Mouse (Mus musculus) T-helper 2 cell (primary cell): ENCODE measurements around the gene Pef1.

Experiments
- in situ Hi-C: fragments of 300-600 bp; cut with MboI, MseI; formaldehyde crosslinking; loops from one replicate; pipeline ENCODE4 v1.15.1; 2025; ENCODE audit warnings: high pct_unique_total_duplicates

The Pef1 gene

DNA sequence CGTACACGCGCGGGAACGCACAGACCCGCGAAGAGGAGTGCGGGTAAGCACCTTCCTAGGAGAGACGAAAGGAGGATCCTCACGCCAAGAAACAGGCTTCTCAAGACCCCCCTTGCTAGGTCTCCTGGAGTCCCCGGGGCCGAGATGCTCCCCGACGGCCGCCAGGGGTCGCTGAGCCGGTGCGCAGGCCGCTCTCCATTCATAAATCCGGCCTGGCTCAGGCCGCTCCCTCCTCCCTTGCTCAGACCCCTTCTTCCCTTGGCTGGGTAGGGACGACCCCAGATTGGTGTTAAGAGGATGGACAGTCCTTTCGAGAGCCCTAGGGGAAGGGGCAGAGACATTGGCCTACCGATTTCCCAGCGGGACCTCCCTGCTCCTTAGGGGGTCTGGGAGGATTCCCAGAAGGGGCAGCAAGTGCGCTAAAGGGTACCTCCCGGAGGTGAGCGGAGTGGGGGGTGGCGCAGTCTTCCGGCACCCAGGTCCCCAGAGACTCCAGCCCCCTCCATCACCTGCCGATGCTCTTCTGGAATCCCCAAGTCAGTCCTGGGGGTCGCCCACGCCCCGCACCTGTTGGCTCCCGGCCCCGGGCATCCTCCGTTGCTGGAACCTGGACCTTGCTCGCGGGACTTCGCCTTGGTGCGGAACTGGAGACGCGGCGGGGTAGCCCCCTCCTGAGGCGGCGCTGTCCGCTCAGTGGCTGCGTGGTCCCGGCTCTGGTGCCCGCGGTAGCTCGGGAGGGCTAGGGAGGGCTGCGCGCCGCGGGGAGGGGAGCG lies 36.3 kb downstream of the Pef1 start:
- in situ Hi-C loops = no loop called here

DNA sequence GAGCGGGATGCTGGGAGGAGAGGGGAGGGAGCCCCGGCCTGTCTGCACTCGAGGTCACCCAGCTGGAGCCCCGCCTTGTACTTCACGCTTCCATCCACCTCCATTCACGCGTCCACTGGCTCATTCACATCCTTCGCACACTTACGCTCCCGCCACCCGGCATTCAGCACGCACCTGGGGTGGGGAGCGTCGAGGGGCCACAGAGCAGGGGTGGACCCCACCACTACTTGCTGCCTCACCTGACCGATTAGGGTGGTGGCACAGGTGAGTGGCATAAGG lies 36.8 kb downstream of the Pef1 start, which contains the start of gene Hcrtr1:
Hcrtr1 (minus strand) TSS at position 146 of the 279 bp plus-strand sequence.
- in situ Hi-C loops = no loop called here

DNA sequence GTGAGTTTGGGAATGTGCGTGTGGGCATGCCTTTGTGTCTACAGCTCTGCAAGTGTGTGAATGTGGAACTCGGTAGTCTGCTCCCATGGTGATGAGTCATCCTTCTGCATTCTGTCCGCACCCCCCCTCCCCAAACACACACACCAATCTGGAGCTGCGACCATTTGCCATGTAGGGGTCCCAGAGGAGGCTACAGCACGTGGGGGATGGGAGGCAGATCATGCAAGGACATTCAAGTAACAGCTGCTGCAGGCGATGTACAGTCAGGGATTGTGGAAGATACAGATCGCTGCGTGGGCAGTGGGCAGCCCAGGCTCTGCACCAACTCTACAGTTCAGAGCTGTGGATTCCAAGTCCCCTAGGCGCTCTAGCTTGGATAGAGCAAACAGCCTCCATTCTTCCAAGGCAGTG lies 38.6 kb downstream of the Pef1 start:
- in situ Hi-C loops = loop anchor here (5.0 kb wide), 1 partner anchor 66 kb away; no protein-coding TSS in a partner anchor

DNA sequence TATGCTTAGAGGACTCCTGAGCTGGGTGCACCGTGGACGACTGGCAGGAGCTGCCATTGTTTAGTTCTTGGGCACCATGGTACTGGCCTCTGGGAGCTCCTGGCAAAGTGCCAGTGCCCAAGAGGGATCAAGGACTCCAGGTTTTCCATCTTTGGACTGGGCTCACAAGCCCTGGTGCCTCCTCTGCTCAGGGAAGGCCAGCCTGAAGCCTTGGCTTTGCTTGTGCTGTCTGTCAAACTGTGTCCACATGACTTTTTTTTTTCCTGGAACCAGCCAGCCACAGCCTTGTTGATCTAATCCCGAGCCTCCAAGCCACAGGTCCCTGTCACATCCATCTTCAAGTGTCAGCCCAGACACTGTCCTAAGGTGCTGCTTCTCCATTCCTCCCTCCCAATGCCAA lies 39.4 kb downstream of the Pef1 start:
- in situ Hi-C loops = loop anchor here (5.0 kb wide), 1 partner anchor 66 kb away; no protein-coding TSS in a partner anchor

DNA sequence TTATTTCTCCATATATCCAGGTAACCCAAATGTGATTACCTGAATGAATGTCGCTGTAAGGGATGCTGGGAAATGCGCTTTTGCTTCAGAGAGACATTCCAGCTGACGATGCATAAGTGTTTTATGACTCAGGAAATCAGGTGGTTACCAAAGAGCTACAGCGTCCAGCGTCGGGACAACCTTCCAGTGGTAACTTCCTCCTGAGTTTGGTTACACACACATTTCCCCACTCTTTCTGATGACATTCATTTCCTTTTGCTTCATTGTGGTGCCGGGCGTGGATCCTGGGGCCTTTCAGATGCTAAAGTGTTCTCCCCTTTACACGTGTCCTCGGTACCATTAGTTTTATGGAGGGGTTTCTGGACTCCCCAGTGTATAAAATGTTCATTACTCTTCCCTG lies 46.0 kb downstream of the Pef1 start:
- in situ Hi-C loops = no loop called here

DNA sequence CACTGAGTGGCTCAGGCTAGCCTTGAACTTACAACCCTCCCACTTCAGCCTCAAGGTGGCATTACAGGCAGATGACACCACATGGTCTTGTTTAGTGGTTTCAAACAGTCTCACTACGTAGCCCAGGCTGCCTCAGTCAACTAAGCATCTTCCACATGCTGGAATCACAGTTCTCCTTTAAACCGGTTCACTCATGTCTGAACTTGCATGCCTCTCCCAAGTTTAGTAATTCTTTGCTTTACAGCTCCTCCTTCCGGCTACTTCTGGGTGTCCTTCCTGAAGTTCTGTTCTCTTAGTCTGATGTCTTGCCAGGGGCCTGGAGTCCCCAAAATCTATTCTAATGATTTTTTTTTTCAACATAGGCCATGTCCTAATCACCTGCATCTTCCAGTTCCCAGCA lies 51.9 kb downstream of the Pef1 start:
- in situ Hi-C loops = no loop called here

DNA sequence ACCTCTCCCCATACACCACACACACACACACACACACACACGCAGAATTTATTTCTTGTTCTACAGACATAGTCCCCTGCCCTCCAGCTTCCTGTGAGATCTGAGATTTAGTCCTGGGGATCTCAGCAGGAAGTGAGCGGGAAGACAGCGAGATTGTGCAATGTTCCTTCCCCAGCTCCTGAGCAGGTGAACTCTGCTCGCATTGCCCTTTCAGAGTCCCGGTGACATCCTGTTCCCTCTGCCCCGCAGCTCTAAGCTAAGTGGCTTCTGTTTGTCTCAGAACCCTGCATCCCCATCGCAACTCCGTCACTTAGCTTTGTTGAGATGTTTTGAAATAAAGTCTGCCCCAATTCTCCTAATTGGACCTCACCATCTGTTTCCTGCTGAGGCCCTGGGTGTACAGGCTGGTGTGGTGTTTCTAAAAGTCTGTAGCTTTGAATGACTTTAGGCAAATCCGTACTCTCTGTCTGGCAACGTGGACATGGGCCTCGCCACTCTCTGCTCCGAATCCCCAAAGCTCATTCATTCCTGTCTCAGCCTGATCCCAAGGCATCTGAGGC lies 54.5 kb downstream of the Pef1 start:
- in situ Hi-C loops = no loop called here

DNA sequence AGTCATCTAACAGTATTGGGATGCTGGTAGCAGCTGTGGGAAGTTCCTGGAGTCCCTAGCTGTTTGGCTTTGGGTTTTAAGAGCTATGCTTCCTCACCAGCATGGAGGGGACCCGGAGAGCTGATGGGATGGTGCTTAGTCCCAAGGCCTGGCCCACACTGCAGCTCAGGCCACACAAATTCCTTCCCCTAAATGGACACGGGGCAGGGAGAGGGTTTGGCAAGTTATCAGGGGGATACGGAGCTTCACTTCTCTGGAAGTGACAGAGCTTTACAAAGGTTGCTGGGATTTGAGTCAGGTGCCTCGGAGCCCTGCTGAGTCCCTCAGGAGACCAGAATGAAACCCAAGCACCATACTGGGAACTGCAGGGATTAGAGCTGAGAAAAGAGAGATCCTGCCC lies 59.0 kb downstream of the Pef1 start:
- in situ Hi-C loops = no loop called here

DNA sequence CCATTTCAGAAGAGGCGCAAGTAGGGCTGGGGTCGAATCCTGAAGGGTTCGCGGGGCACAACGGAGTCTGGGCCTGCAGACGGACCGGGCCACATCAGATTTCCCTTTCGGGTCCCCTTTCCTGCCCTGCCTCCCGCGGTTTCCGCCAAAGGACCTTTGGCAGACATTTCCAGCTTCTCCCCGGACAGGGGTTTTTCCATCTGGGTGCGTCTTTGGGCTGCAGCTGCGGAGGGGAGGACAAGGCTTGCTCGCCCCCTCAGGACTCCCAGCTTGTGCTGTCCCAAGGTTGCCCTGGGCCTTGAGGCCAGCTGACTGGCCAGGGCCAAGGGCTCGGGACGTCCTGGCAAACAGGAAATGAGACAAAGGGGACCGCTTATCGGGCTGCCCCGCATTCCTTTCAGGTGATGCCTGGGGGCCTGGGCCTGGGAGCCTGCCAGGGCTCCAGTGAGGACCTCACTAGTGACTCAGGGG lies 61.1 kb downstream of the Pef1 start:
- in situ Hi-C loops = no loop called here

DNA sequence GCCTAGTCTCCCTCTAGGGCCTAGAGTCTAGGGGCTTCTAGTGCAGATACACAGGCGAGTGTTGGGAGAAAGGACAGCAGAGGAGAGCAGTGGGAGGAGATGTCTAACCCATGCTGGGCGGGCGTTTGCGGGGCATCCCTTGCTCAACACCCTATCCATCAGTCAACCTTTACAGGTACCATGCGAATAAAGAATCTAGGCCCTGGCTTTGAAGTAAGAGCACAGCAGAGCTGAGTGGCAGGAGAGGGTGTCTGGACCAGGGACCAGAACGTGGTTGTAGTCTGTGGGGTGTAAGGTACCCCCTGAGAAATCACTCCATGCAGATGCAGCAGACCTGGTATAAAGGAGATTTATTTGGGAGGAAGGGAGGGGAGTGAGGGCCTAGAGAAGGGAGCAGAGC lies 61.8 kb downstream of the Pef1 start:
- in situ Hi-C loops = no loop called here

DNA sequence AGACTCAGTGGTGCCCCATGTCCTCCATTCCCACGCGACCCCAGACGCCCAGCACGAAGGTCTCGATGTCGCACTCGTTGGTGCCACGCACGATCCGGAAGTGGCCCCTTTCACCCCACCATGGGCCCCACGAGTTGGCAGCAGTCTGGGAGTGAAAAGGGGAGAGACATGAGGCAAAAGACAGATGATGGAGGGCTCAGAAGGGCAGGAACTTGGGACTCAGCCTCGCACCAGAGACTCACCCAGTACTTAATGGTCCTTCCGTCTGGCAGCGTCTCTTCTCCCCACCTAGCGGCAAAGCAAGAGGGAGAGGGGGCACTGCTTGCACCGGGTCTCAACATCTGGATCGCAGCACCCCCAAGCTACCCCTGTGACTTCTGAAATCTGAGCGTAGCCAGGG lies 63.7 kb downstream of the Pef1 start:
- in situ Hi-C loops = no loop called here

DNA sequence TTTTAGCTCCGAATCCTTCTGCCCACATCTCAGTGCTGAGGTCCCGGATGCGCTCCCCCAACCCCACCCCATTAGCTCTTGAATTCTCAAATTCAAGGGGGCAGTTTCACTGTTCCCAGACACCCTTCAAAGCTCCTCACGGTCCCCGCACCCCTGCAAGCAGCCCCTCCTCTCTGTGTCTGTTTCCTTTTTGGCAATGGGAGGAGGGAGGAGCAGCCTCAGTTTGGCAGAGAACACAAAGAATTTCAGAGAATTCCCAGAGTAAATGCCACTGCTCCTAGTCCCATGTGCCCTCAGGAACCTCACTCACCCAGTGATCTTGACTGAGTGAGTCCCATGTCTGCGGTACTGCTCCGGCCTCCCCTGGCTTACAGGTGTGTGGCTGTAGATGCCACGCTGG lies 64.2 kb downstream of the Pef1 start:
- in situ Hi-C loops = no loop called here

DNA sequence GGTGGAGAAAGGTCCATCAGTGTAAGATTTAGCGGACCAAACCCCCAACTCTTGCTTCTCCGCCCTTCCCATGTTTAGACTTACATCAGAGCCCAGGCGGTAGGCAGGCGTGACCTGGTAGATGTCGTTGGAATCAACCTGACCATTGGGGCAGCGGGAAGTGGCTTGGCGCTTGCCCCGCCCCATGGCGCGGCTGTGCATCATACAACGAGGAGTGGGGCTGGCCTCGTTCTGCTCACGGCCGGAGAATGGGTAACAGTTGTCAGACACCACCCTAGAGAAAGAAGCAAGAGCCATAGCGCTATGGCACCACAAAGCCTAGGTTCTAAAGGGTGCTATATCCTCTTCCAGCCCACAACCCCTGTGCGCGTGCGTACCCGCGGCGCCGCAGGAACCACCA lies 65.0 kb downstream of the Pef1 start:
- in situ Hi-C loops = no loop called here

DNA sequence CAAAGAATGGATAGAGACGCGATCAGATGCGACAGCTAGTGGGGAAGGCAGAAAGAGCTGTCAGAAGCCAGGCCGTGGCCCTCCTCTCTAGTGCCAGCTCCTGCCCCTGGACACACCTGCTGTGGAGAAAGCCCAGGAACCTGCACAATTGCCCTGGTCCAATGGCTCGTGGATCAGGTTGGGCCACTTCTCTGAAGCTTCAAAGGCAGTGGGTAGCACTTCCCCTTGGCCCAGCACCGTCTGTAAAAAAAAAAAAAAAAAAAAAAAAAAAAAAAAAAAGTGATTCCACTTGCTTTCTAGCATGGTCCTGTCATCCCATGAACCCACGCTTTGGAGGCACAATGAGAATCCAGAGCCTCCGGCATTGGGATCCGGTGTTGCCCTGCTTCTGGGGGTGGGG lies 65.5 kb downstream of the Pef1 start:
- in situ Hi-C loops = no loop called here

DNA sequence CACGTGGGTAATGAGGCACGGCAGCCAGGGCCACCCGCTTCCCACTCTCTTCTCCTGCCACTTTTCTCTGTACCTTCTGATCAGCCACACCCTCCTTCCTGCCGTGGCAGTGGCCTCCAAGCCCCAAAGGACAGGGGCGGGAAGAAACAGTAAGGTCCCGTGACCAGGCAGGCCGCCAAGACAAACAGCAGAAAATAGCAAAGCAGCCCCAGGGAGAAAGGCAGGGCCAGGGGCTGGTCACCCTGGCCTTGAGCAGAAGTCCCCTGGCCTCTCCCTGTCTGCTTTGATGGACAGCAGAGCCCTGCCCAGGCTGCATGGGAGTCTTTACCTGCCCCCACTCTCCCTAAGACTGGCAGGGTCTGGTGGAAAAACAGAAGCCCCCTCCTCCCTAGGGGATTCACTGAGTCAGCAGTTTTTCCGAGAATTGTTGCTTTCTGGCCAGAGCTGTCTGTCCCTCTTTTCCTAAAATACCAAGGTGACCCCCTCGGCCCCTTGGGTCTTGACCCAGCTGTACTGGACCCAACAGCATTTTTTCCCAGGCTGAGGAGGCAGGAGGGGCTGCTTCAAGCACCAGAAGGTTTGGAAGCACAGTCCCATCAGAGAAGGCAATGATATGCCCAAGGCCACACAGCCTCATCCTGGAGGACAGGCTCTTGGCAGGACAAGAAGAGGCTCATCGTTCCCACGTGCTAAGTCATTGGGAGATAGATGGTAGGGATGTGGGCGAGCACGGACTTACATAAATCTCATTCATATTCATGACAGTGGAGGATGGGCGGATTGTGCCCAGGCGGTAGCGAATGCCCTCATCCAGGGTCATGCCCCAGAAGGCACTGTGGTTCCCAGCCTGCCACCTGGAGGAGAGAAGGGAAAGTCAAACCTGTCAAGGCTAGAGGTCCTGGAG lies 66.2 kb downstream of the Pef1 start:
- in situ Hi-C loops = no loop called here

DNA sequence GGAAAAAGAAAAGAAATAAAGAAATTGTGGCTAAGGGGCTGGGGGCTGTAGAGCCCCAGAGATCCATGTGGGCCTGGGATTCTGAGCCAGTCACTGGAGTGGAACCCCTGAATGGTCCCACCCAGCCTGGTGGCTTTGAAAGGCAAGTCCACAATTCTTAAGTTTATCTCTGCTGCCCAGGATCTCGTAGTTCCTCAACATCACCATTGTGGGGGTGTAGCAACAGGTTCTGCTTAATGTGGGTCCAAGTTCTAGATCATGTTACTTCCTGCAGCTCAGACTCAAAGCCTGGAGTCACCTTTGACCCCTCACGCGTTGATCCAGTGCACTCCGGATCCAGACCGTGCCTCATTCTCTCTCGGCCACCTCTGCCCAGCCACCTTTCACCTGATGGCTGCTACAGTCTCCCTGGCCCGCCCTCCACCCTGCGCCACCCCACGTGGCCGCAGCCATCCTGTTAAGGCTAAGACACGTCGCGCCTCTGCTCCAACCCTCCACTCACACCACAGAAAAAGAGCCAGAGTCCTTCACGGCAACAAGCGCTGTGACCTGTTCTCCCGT lies 67.1 kb downstream of the Pef1 start:
- in situ Hi-C loops = no loop called here

DNA sequence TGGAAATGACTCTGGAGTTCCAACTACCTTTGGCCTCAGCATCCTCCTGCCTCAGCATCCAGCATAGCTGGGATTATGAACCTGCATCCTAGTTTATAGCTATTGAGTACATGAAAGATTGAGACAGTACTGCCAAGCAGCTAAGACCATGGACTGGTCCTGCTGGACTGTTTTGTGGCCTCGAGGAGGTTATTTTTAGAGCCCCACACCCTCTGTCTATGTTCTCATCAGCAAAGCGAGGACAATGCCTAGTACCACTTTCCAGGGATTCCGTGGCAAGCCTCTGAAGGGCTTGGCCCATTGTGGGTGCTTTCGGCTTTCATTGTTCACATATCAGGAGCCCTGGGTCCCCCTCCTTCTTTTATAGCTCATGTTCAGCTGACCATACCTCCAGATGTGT lies 68.0 kb downstream of the Pef1 start:
- in situ Hi-C loops = no loop called here

DNA sequence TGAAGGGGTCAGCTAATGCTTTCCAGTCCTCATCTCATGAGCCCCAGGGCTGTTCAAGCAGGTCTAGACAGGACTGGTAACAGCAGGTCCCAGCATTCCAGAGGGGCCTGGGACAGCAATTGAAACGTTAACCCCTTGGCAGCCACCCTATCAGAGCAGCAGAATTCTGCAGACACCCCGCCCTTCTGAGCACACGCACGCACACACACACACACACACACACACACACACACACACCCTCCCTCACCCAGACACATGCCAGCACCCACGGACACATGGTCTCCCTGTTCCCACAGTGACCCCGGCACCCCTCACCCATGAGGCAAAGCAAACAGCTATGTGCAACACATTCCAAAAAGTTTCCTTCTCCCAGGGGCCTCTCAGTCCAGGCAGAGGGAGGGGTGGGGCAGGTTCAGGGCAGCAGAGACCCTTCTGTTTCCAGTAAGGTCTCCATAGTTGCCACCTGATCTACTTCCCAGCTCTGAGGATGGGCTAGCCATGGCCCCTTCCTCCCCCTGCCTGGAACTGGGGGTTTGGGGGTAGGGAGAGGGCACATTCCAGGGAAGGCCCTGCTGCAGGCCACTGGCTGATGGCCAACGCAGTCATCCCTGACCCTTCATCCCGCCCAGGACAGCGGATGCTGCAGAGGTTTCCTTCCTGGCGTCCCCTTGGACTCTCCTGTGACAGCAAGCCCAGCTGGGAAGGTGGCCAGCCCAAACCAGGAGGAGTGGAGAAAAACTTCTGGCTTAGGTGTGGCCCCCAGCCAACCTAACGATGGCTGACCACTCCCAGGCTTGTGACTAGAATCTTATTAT lies 69.8 kb downstream of the Pef1 start:
- in situ Hi-C loops = no loop called here

DNA sequence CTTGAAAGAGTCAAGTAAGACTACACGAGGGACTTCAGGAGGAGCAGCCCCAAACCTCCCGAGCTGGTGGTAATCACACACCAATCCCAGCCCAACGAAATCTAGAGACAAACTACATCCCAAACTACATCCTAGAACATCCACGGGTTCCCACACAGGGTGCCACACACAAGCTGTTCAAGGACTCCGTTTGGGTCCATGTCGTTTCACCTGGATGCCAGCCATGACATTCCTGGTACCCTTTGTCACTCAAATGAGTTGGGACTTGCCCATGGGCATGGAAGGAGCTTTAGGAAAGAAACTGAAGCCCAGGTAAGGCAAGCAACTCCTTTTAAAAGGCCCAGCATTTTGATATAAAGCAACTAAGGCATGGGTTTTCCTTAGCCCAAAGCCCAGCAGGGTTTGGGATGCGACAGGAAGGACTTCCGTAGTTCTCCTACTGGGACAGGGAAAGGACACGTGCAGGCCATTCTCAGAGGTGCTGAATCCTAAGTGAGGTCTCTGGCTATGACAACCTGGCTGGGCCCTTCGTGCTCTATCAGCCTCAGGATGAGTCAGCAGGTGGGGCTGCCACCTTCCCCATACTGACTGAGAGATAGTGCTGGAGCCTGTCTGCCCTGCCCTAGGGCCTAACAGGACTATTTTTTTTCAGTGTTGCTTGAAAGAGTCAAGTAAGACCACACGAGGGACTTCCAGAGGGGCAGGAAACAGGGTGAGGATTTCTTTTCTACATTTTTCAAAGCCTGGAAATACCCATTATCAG lies 70.9 kb downstream of the Pef1 start:
- in situ Hi-C loops = no loop called here

DNA sequence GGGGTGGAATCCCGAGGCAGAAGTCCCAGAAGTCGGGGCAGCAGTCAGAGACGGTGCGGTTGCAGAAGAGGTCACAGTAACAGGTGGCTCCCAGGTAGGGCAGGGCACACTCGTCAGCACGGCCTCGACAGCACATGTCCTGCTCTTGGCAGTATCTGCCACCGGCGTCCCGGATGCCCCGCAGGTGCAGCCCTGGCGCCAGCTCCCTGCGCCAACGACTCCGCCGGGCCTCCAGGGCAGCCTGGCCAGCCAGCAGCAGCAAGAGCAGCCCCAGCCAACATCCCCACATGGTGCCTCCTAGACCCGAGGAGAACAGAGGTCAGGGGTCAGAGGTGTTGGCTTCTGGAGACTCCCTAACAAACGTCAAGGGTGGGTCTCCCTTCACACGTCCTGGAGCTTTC lies 71.6 kb downstream of the Pef1 start:
- in situ Hi-C loops = no loop called here
